In genomic region chr12:76311227-76311626, GRCm38 (mm10) we compare ENCODE assay signal across 17 mouse cellular contexts. TPM values are rescaled to one million over a fixed set of nuclear protein-coding genes. Genes with fewer than 3 reads are reported as not detected.
DNase-seq lines count a peak whose midpoint lies in the region; ATAC-seq lines count a peak whose summit lies in the region.
"Had no signal": no experiment of that assay in that cellular context is flagged by ENCODE, and none has a peak within 500 bp of the region (broad histone marks: within the 10 kb centered on the region; RNA-seq: fewer than 3 reads in every experiment).

No protein-coding gene starts in this region.

- H3K9me3 ChIP-seq in intestine, embryonic 15.5 days = no peaks in the 10 kb centered on the region
- H3K9me3 ChIP-seq in intestine, embryonic 16.5 days (ENCODE audit: control insufficient read depth, low read length) = no peaks in the 10 kb centered on the region
- no peaks in the 10 kb centered on the region for H3K9me3 ChIP-seq in liver, embryonic 15.5 days (replicated peaks)
- H3K9me3 ChIP-seq: forebrain, embryonic 13.5 days; kidney, embryonic 15.5 days; midbrain, embryonic 15.5 days had no signal

- no peaks in the 10 kb centered on the region; the same call in 1 of the 2 replicates for H3K36me3 ChIP-seq in intestine, embryonic 15.5 days
- 0 out of 2 replicates have a peak, but pooled peaks cover 1% of the 10 kb centered on the region for H3K36me3 ChIP-seq in intestine, embryonic 16.5 days (ENCODE audit: control insufficient read depth, insufficient read depth, low read length)
- H3K36me3 ChIP-seq in liver, embryonic 15.5 days (replicated peaks) = peaks cover 86% of the 10 kb centered on the region

- no peak for ATAC-seq in intestine, embryonic 15.5 days
- ATAC-seq in intestine, embryonic 16.5 days = no peak
- ATAC-seq in liver, embryonic 15.5 days (ENCODE audit: insufficient read depth) = peak; percentile 53; the same call in 1 of the 2 replicates
- ATAC-seq: forebrain, embryonic 13.5 days; midbrain, embryonic 15.5 days had no signal

- H3K27ac ChIP-seq in intestine, embryonic 15.5 days = 0 out of 2 replicates have a peak overlapping the region, but pooled peaks have one; percentile 20
- no peak overlapping the region for H3K27ac ChIP-seq in intestine, embryonic 16.5 days (ENCODE audit: low read length)
- H3K27ac ChIP-seq in liver, embryonic 15.5 days (replicated peaks) = no peak overlapping the region
- H3K27ac ChIP-seq: forebrain, embryonic 13.5 days; hindbrain, embryonic 14.5 days; midbrain, embryonic 15.5 days had no signal

- no peak overlapping the region for H3K4me2 ChIP-seq in intestine, embryonic 15.5 days (replicated peaks)
- no peak overlapping the region for H3K4me2 ChIP-seq in intestine, embryonic 16.5 days (ENCODE audit: low read depth, low read length)
- H3K4me2 ChIP-seq in liver, embryonic 15.5 days = no peak overlapping the region
- H3K4me2 ChIP-seq: forebrain, embryonic 13.5 days; hindbrain, embryonic 14.5 days; kidney, embryonic 15.5 days; midbrain, embryonic 15.5 days had no signal

- 87% methylated on average over 9 of the region's 9 CpGs for WGBS in intestine, embryonic 15.5 days
- WGBS in intestine, embryonic 16.5 days = 88% methylated on average over 9 of the region's 9 CpGs
- WGBS in liver, embryonic 15.5 days (ENCODE audit: insufficient replicate concordance) = 78% methylated on average over 9 of the region's 9 CpGs

- H3K27me3 ChIP-seq in intestine, embryonic 15.5 days (replicated peaks) = no peaks in the 10 kb centered on the region
- H3K27me3 ChIP-seq in intestine, embryonic 16.5 days (replicated peaks; ENCODE audit: control insufficient read depth, insufficient read depth, low read length) = no peaks in the 10 kb centered on the region
- H3K27me3 ChIP-seq in liver, embryonic 15.5 days = no peaks in the 10 kb centered on the region
- H3K27me3 ChIP-seq: forebrain, embryonic 13.5 days; kidney, embryonic 15.5 days; midbrain, embryonic 15.5 days had no signal

- H3K9ac ChIP-seq in intestine, embryonic 15.5 days = no peak overlapping the region
- H3K9ac ChIP-seq in intestine, embryonic 16.5 days (ENCODE audit: low read depth, low read length) = no peak overlapping the region
- H3K9ac ChIP-seq in liver, embryonic 15.5 days = no peak overlapping the region
- H3K9ac ChIP-seq: forebrain, embryonic 13.5 days; hindbrain, embryonic 14.5 days; kidney, embryonic 15.5 days; midbrain, embryonic 15.5 days had no signal

- peak; percentile 63 for DNase-seq in lung, postnatal 36 days
- no peak for DNase-seq in lung, postnatal 14 days
- no peak for DNase-seq in spleen, adult 18-20 months
- no peak for DNase-seq in urinary bladder, postnatal 4 days (ENCODE audit: low spot score in 2 of 2)
- DNase-seq: cerebellum, adult 8-10 months; gastrocnemius, postnatal 10 days; heart, postnatal 10 days; layer of hippocampus, postnatal 36 days; thymus, adult 2 months had no signal

- H3K4me1 ChIP-seq in intestine, embryonic 15.5 days (replicated peaks) = peaks cover 13% of the 10 kb centered on the region; the same call in 1 of the 2 replicates
- peaks cover 17% of the 10 kb centered on the region for H3K4me1 ChIP-seq in intestine, embryonic 16.5 days (ENCODE audit: control insufficient read depth, insufficient read depth, low read length)
- peaks cover 21% of the 10 kb centered on the region for H3K4me1 ChIP-seq in liver, embryonic 15.5 days (replicated peaks)

- H3K4me3 ChIP-seq in intestine, embryonic 15.5 days (replicated peaks) = no peak overlapping the region
- H3K4me3 ChIP-seq in intestine, embryonic 16.5 days (ENCODE audit: low read length) = no peak overlapping the region
- H3K4me3 ChIP-seq in liver, embryonic 15.5 days (replicated peaks) = no peak overlapping the region
- H3K4me3 ChIP-seq: forebrain, embryonic 13.5 days; kidney, embryonic 15.5 days; midbrain, embryonic 15.5 days; myocyte had no signal

RNA-seq across cellular contexts. Expression of gene Akap5, which starts 13.5 kb away (rescaled TPM):
- polyA plus RNA-seq in intestine, embryonic 15.5 days (2015; fragmentation: Nextera tagmentation; extraction: Ambion mirVana) = 2.7 and 3.3 TPM in 2 replicates
- 2.6 and 2.8 TPM in 2 replicates for polyA plus RNA-seq in intestine, embryonic 16.5 days (2015; fragmentation: Nextera tagmentation; extraction: Ambion mirVana)
- polyA plus RNA-seq in liver, embryonic 15.5 days (2015; fragmentation: Nextera tagmentation; extraction: Ambion mirVana) = 0.17 and 0.25 TPM in 2 replicates

RNA-seq across cellular contexts. Expression of gene Mthfd1, which starts 56.1 kb away (rescaled TPM):
- 102 TPM in 2 replicates for polyA plus RNA-seq in intestine, embryonic 15.5 days (2015; fragmentation: Nextera tagmentation; extraction: Ambion mirVana)
- 93.6 and 98.8 TPM in 2 replicates for polyA plus RNA-seq in intestine, embryonic 16.5 days (2015; fragmentation: Nextera tagmentation; extraction: Ambion mirVana)
- polyA plus RNA-seq in liver, embryonic 15.5 days (2015; fragmentation: Nextera tagmentation; extraction: Ambion mirVana) = 94.7 and 101 TPM in 2 replicates

RNA-seq across cellular contexts. Expression of gene Zbtb25, which starts 58.2 kb away (rescaled TPM):
- polyA plus RNA-seq in intestine, embryonic 15.5 days (2015; fragmentation: Nextera tagmentation; extraction: Ambion mirVana) = 11.7 and 12.4 TPM in 2 replicates
- polyA plus RNA-seq in intestine, embryonic 16.5 days (2015; fragmentation: Nextera tagmentation; extraction: Ambion mirVana) = 8.8 and 9.4 TPM in 2 replicates
- polyA plus RNA-seq in liver, embryonic 15.5 days (2015; fragmentation: Nextera tagmentation; extraction: Ambion mirVana) = 5.1 and 6.1 TPM in 2 replicates

RNA-seq across cellular contexts. Expression of gene Zbtb1, which starts 58.8 kb away (rescaled TPM):
- polyA plus RNA-seq in intestine, embryonic 15.5 days (2015; fragmentation: Nextera tagmentation; extraction: Ambion mirVana) = 6.7 and 7.6 TPM in 2 replicates
- polyA plus RNA-seq in intestine, embryonic 16.5 days (2015; fragmentation: Nextera tagmentation; extraction: Ambion mirVana) = 5.4 and 5.6 TPM in 2 replicates
- 3.3 and 3.4 TPM in 2 replicates for polyA plus RNA-seq in liver, embryonic 15.5 days (2015; fragmentation: Nextera tagmentation; extraction: Ambion mirVana)
